Mouse (Mus musculus) E14TG2a.4 (cell line): Measurements from ENCODE around the gene Cnih1.

ENCODE experiments used
- CTCF ChIP-seq: conservative IDR thresholded peaks from 2 replicates; pipeline ENCODE4 v1.5.1; 2014; ENCODE audit warnings: low read length
- POU5F1 ChIP-seq: IDR thresholded peaks from 2 replicates; pipeline ENCODE4 v1.6.1; 2014; ENCODE audit warnings: low read length, borderline replicate concordance

DNA sequence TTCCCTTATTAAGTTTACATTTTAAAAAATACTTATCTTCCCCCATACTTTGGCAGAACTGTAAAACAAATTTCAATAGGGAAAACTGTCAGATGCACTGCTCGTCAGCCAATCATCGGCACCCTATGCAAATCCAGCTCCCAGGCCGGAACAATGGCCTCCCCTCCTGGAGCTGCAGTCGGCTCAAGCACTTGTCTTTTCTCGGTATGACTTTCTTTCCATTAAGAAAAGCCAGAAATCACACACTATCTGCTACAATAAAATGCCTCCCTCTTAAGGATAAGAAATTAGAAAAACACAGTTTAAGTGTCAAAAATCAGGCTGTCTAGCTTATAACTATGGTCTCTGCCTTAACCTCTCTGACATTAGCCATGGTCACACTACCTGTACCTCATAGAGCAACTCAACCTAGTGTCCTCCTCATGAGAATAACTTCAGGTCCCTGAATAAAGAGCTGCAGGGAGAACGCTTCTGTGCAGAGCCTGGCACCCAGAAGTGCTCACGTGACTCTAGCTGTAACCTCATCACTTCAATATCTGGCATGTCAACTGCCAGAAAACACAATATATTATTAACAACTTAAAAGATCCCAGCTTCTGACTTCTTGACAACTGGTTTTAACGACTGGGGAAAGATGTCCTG is 5.9 kb downstream of the Cnih1 start:
- TF ChIP-seq CTCF (no peak), POU5F1 (no peak)
